Mouse (Mus musculus) embryonic fibroblast, embryonic 13.5 days (primary cell): ENCODE measurements around the gene Eif4g3. TPM values are rescaled to one million over a fixed set of nuclear protein-coding genes. Genes with fewer than 3 reads are reported as not detected.

Experiments
- H3K27ac ChIP-seq: 2 replicates; pipeline ENCODE4 v1.5.1; 2012; ENCODE audit warnings: low read length, control low read depth, inconsistent platforms; ENCODE audit not compliant: insufficient read depth
- H3K4me1 ChIP-seq: 2 replicates; pipeline ENCODE4 v1.6.1; 2011; ENCODE audit warnings: low read length; ENCODE audit not compliant: control insufficient read depth, insufficient read depth
- H3K4me3 ChIP-seq: 2 replicates; pipeline ENCODE4 v1.5.1; 2011; ENCODE audit warnings: mild to moderate bottlenecking, control low read depth, low read length; ENCODE audit not compliant: insufficient read depth
- CTCF ChIP-seq: IDR thresholded peaks from 2 replicates; pipeline ENCODE4 v1.5.1; 2011; ENCODE audit warnings: mild to moderate bottlenecking, control low read depth, low read length, moderate library complexity, borderline replicate concordance; ENCODE audit not compliant: insufficient read depth
- POLR2A ChIP-seq: IDR thresholded peaks from 2 replicates; pipeline ENCODE4 v1.6.1; 2011; ENCODE audit warnings: low read depth, mild to moderate bottlenecking, control low read depth, low read length, moderate library complexity
- polyA plus RNA-seq: library from polyadenylated mRNA; stranded (reverse); fragments of >200 nt; gene quantifications from 2 replicates; pipeline ENCODE4 v1.2.4, GENCODE M21; 2011; ENCODE audit warnings: low read depth; ENCODE audit not compliant: missing spikeins, insufficient read length

Gene Eif4g3
- polyA plus RNA-seq, 1 experiment = 83.4 TPM

DNA sequence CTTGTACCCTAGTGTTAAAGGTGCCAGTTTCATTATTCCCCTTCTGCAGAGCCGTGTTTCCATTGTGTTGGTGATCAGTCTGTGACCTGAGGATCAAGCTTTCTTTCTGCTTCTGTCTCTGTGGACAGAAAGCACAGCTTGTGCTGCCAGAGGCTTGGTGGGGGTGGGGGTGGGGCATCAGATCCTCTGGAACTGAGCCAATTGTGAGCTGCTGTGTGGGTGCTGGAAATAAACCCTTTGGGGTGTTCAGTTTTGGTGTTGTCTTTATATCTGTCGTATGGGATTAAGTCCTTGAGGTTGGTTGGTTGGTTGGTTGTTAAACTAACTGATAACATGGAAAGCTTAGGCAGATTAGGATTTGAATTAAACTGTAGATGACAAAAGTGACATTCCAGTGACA, 171.0 kb downstream of the Eif4g3 start:
- no peak overlapping the region for H3K4me3 ChIP-seq
- no peaks in the 10 kb centered on the region for H3K4me1 ChIP-seq
- no peak overlapping the region for H3K27ac ChIP-seq
- TF ChIP-seq POLR2A (no peak), CTCF (no peak)

DNA sequence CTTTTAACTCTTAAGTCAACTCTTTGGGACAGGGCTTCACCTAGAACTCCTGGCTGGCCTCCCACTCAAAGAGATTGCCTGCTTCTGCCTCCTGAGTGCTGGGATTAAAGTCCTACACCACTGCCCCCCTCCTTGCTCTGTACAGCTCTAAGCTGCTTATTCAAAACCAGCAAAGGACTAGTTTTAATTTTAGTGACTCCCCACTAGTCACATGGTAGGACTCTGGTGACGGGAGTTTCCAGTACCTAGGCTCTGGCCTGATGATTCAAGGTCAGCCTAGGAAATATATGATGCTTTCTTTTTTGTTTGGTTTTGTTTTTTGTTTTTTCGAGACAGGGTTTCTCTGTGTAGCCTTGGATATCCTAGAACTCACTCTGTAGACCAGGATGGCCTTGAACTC, 172.0 kb downstream of the Eif4g3 start:
- no peaks in the 10 kb centered on the region for H3K4me1 ChIP-seq
- no peak overlapping the region for H3K27ac ChIP-seq
- H3K4me3 ChIP-seq = no peak overlapping the region
- TF ChIP-seq CTCF (no peak), POLR2A (no peak)

DNA sequence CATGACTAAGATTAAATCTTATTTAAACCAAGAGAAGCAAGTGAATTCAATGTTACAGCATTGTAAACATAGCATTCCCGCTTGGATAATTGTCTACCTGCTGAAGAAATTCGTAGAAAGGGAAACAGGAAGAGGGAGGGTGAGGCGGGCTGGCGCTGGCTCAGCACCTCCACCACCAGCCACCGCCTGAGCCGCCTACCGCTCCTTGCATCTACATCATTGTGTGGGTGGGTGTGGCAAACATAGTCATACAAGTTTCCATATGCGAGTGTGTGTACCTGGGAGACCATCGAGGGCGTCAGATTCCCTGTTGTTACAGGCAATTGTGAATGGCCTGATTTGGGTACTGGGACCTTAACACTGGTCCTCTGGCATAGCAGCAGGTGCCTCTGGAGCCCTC, 173.7 kb downstream of the Eif4g3 start:
- H3K4me1 ChIP-seq = no peaks in the 10 kb centered on the region
- H3K4me3 ChIP-seq = no peak overlapping the region
- TF ChIP-seq CTCF (no peak), POLR2A (no peak)
- no peak overlapping the region for H3K27ac ChIP-seq

DNA sequence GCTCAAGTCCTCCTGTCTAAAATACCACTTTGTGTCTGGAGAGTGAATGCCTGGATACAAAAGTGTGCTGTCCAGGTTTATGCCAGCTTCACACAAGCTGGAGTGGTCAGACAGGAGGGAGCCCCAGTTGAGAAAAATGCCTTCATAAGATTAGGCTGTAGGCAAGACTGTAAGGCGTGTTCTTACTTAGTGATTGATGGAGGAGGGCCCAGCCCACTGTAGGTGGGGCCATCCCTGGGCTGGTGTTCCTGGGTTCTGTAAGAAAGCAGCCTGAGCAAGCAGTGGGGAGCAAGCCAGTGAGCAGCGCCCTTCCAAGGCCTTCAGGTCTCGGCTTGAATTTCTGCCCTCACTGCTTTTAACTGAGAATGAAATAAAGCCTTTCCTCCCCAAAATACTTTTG, 175.3 kb downstream of the Eif4g3 start:
- no peak overlapping the region for H3K4me3 ChIP-seq
- H3K4me1 ChIP-seq = no peaks in the 10 kb centered on the region
- no peak overlapping the region for H3K27ac ChIP-seq
- TF ChIP-seq POLR2A (no peak), CTCF (no peak)

DNA sequence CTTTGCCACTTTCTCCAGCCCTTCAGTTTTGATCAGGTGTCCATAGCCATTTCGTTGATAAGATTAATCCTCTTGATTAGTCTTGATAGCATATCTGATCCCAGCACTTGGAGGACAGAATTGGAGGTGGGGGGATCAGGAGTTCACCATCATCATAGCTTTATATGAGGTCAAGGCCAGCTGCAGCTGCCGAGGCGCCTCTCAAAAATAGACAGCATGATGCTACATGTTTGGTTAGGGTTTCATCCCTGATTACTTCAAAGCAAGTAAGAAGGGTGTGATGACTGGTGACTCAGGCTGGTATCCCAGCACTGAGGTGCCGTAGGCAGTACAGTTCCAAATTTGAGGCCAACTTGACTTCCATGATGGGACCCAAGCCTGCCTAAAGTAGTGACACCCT, 176.6 kb downstream of the Eif4g3 start:
- Histone ChIP-seq H3K4me1 (no peaks in the 10 kb centered on the region), H3K4me3 (no peak overlapping the region), H3K27ac (no peak overlapping the region)
- no peak for TF ChIP-seq CTCF
- TF ChIP-seq POLR2A = no peak

DNA sequence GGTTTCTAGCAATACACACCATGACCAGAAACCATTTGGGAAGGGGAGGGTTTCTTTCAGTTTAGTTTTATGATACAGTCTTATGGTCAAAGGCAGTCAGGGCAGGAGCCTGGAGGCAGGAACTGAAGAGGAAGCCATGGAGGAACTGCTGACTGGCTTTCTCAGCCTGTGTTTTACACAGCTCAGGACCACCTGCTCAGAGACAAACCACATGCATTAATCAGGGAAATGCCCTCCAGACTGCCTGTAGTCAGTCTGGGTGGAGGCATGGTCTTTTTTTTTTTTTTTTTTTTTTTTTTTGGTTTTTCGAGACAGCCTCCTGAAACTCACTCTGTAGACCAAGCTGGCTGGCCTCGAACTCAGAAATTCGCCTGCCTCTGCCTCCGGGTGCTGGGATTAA, 179.9 kb downstream of the Eif4g3 start:
- Histone ChIP-seq H3K4me1 (no peaks in the 10 kb centered on the region), H3K27ac (no peak overlapping the region), H3K4me3 (no peak overlapping the region)
- no peak for TF ChIP-seq CTCF
- TF ChIP-seq POLR2A = no peak

DNA sequence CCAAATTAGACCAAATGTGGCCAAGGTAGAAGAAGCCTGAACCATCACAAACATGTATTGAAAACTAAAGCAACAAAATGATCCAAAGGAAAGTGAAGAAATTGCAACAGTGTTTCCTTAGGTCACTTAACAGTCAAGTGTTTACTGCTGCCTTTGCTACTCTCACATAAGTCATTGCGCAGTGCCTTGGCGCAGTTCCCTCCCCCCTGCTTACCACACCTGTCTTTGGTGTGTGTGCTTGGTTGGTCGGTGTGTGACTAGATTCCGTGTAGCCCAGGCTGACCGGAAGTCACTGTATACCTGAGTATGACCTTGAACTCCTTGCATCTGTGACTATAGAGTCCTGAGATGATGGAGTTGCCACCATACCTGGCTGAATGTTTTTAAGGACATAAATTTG, 186.6 kb downstream of the Eif4g3 start:
- no peak overlapping the region for H3K27ac ChIP-seq
- no peak overlapping the region for H3K4me3 ChIP-seq
- H3K4me1 ChIP-seq = no peaks in the 10 kb centered on the region
- TF ChIP-seq CTCF (no peak), POLR2A (no peak)

DNA sequence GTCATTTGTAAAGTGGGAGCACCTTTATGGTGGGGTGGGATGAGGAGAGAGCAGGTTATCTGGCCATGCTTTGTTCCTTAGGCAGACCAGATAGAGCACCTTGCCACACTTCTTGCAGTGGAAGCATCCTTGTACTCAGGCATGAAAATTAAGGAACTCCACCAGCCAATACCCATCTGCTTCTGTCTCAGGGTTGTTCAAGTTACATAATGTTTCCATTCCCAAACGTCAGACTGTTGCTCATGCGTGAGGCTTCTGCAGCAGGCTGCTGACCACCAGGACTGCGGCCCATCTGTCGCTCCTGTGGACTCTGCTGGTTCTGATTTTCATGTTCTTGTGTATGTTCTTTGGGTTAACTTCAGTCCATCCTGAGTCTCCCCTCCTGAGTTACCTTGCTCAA, 187.9 kb downstream of the Eif4g3 start:
- Histone ChIP-seq H3K4me3 (no peak overlapping the region), H3K27ac (no peak overlapping the region), H3K4me1 (no peaks in the 10 kb centered on the region)
- no peak for TF ChIP-seq POLR2A
- TF ChIP-seq CTCF = no peak

DNA sequence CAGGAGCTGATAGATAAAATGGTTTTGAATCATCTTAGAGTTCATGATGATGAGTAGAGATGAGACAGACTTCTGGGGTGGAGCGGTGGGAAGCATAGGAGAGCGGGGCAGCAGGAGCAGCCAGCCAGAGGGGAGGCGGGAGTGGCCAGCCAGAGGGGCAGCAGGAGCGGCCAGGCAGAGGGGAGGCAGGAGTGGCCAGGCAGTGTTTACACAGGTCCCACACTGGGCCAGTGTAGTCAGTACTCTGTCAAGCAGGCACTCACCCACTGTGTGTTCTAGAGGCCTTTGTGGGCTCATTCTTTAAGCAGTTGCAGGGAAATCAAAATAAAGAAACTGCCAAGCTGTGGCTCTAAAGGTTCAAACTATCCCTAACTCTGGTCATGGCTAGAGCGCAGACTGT, 191.2 kb downstream of the Eif4g3 start:
- TF ChIP-seq CTCF (no peak), POLR2A (no peak)
- no peaks in the 10 kb centered on the region for H3K4me1 ChIP-seq
- H3K4me3 ChIP-seq = no peak overlapping the region
- no peak overlapping the region for H3K27ac ChIP-seq

DNA sequence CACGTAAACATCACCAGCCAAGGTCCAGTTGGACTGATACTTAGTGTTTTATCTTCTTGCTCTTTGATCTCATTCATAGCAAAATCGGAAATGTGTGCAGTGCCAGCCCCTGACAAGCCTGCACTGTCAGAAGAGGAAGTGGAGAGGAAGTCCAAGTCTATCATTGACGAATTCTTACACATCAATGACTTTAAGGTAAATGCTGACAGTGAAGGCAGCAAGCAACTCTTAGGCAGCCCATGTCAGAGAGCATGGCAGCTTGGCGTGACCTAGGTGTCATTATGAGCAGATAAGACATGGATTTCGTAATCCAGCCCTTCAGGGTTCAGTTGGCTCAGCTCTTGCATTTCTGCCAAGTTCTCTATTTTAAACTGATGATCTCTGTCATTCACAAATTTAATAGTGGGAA, 191.8 kb downstream of the Eif4g3 start:
- no peaks in the 10 kb centered on the region for H3K4me1 ChIP-seq
- TF ChIP-seq POLR2A (no peak), CTCF (no peak)
- H3K27ac ChIP-seq = no peak overlapping the region
- H3K4me3 ChIP-seq = no peak overlapping the region

DNA sequence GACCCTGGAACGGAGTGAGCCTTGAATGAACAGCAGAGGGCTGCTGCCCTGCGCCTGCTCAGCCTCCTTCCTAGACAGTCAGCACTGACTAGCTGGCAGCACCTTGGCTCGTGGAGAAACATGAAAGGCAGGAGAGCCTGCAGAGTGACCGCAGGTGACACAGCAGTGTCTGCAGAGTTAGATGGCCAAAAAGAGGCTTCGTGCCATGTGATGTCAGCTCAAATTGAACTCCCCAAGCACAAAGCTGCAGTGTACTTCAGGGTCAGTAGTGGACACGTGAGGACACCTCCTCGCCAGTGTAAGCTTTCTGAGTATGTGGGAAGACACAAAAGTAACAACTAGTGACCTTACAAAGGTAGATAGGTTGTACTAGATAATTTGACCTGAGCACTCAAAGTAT, 193.1 kb downstream of the Eif4g3 start:
- H3K27ac ChIP-seq = no peak overlapping the region

More for the DNA sequence above, 193.1 kb downstream of the Eif4g3 start:
- Histone ChIP-seq H3K4me3 (no peak overlapping the region), H3K4me1 (no peaks in the 10 kb centered on the region)
- TF ChIP-seq CTCF (no peak), POLR2A (no peak)
